Mouse (Mus musculus): ENCODE data around the gene Vmn2r12.
"Not testable (repeated sequence)": the region's sequence is repeated elsewhere in the genome, so short reads cannot be mapped to it uniquely, and the experiment has no call there.

Vmn2r12 gene

DNA sequence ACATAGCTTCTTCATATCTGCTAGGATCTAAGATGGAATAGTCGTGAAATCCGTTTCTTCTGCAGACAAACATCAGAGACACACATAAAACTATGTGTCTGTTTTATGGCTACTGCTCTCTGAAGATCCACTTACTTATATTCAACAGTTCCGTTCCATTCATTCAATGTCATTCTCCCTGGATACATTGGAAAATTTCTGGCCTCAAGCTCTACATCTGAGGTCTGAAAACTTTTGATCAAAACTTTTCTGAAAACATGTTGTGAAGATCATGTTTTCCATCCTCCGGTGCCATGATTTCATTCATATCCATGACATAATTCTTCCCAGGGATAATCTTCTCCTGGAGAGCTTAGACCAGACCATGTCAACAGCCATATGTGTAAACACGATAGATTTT is at the start of gene Vmn2r12:
TSS of gene Vmn2r12 (minus strand) at position 101 of the 400 bp plus-strand sequence.
- DNase-seq (ENCODE audit: low read depth, low spot score) = not testable (repeated sequence)

DNA sequence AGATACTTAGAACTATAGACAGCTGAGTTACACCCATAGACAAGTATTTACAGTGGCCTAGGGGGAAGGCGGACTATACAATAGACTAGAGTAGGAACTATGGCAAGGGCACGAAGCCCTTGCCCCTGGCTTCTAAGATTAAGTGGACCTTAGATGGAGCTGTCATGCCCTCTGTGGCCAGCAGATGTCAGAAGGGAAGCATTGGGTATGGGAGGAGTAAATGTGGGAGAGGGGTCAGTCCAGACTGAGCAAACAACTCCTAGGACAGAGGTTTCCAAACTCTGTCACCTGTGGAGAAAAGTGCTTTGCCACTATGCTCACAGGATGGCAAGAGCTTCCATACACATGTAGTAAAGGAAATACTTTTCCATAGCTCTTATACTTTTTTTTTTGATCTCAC is 41.8 kb upstream of the Vmn2r12 start:
- no peak for DNase-seq (ENCODE audit: low read depth, low spot score)

DNA sequence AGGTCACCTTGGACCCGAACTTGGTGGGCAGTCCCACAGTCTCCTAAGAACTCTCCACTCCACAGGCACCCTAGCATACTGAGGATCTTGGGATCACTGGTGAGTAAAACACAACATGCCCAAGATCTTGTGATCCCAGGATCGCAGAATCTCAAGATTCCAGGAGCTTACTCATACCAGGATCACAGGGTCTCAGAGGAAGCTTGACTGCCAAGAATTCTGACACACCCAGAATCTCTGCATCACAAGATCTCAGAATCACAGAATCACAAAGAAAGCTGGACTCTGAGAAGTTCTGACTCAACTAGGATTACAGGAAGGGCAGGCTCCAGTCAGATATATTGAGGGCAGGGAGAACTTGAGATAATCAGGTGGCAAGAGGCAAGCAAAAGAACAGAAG is 39.0 kb upstream of the Vmn2r12 start:
- no peak for DNase-seq (ENCODE audit: low read depth, low spot score)

DNA sequence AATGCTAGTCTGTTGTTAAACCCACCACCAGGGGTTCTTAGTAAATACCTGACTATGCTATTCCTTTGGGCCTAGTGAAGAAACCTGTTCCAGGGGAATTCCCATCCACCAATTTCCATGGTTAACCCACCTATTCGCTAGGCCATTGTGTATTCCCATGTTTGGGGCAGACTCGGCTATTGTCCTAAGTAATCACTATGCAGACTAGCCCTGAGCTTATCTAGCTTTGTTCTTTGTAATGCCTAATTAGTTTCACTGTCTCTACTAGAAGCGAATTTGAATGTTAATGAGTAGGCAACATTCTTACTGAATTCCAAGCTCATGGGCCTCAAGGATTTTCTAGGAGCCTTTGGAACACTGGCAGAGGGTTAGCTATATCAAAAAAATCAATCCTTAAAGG is 1.3 kb downstream of the Vmn2r12 start:
- DNase-seq (ENCODE audit: low read depth, low spot score) = not testable (repeated sequence)

DNA sequence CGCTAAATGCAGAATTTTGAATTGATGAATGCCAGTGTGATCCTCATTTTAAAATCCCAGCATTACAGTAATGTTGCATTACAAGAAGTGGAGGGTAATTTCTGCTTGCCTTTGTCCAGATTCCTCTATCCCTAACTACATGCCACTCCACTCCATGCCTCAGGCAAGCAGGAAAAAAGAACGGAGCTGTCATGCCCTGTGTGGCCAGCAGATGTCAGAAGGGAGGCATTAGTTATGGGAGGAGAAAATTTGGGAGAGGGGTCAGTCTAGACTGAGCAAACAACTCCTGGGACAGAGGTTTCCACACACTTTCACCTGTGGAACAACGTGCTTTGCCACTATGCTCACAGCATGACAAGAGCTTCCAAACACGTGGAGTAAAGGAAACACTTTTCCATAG is 25.7 kb downstream of the Vmn2r12 start:
- DNase-seq (ENCODE audit: low read depth, low spot score) = not testable (repeated sequence)

DNA sequence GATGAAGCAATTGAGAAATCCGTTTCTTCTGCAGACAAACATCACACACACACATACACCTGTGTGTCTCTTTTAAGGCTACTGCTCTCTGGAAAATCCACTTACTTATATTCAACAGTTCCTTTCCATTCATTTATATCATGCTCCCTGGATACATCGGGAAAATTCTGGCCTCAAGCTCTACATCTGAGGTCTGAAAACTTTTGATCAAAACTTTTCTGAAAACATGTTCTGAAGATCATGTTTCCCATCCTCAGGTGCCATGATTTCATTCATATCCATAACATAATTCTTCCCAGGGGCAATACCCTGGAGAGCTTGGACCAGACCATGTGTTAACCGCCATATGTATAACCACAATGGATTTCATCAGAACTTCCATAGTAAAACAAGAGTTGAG is 38.3 kb downstream of the Vmn2r12 start, which contains the start of gene Vmn2r11:
TSS of gene Vmn2r11 (minus strand) at position 101 of the 400 bp plus-strand sequence.
- not testable (repeated sequence) for DNase-seq (ENCODE audit: low read depth, low spot score)

DNA sequence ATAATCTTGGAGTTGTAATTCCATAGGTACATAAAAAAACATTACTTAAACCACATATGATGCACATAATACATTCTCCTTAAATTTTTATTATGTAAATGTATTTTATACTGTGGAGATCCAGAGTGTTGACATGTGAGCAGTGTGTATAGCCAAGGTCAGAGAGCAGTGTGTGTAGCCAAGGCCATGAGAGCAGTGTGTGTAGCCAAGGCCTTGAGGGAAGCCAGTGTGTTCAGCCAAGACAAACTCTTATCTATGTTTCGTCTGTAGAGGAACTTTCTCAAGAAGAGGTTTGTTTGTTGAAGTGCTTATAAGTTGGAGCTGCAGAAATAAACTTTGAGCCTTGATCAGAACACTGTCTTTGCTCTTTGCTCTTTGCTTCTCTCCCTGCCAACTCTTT is 42.5 kb downstream of the Vmn2r12 start:
- no peak for DNase-seq (ENCODE audit: low read depth, low spot score)

Measured in mesoderm, embryonic 11.5 days (tissue).